Mouse (Mus musculus): ENCODE data around the gene Mast3.

- no peak for TF ChIP-seq EP300 (optimal IDR thresholded peaks at IDR 0.05)
- peak; percentile 56 for TF ChIP-seq CTCF (IDR thresholded peaks at IDR 0.05; ENCODE audit: low read depth)
Measured at GRCm38 (mm10) chr8:70846371-70847154, 41.7 kb upstream of the Mast3 start.
